Mouse (Mus musculus): ENCODE measurements at regions not wholly inside any gene's neighbourhood (a gene's known extent, or its start where the extent isn't known, plus 50 kb on each side); places are given as distances from the start of the nearest gene placed in this dataset.

DNA sequence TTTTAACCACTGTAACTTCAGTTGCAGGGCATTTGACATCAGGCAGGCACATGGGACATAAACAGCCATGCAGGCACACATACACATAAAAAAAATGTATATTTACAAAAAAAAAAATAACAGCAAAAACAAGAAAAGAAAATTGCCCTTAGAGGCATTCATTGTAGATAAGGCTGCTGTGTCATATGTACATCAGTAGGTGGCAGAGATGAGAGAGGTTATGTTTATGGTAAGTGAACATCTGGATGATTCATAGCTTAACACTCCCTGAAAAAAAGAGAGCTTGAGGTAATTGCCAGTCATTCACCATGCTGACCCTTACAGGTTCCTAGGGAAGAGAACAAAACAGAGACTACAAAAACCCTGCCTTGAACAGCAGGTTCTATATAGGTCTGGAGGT, 1181.8 kb downstream of the Pcdh19 start:
- intact Hi-C loops (cut with DNase I) = loop anchor here (10.0 kb wide), 1 partner anchor 1178 kb away; the partner anchor contains the start of gene Pcdh19
- no peak for DNase-seq
